Mouse (Mus musculus): ENCODE results near the gene Nt5e. TPM values are rescaled to one million over a fixed set of nuclear protein-coding genes. Genes with fewer than 3 reads are reported as not detected.

Nt5e gene
- polyA plus RNA-seq, 1 experiment from 2014 or later = 3.9 TPM

GRCm38 (mm10) chr9:88416752-88417151, 89.8 kb downstream of the Nt5e start:
- peaks cover 3% of the 10 kb centered on the region for H3K36me3 ChIP-seq (ENCODE audit: insufficient read depth, low read length)
- no peak overlapping the region for H3K9ac ChIP-seq (replicated peaks; ENCODE audit: low read length)
- 67% methylated on average over 1 of the region's 1 CpGs for WGBS
- H3K9me3 ChIP-seq (ENCODE audit: low read length) = no peaks in the 10 kb centered on the region
- H3K4me3 ChIP-seq (ENCODE audit: low read length) = no peak overlapping the region
- H3K4me2 ChIP-seq (replicated peaks; ENCODE audit: low read depth, low read length) = no peak overlapping the region
- ATAC-seq (ENCODE audit: low FRiP score, low TSS enrichment) = no peak
- no peaks in the 10 kb centered on the region for H3K27me3 ChIP-seq (ENCODE audit: insufficient read depth, low read length)
- no peaks in the 10 kb centered on the region for H3K4me1 ChIP-seq (ENCODE audit: insufficient read depth, low read length)
- H3K27ac ChIP-seq (ENCODE audit: low read length) = no peak overlapping the region

Other genes with a start within 250 kb of the Nt5e start
- 32.1 and 32.9 TPM in 2 replicates for gene Snx14, start 111.8 kb downstream of the Nt5e start, polyA plus RNA-seq (2015; fragmentation: Nextera tagmentation; extraction: Ambion mirVana)
- gene Gm20537, start 129.4 kb downstream of the Nt5e start, polyA plus RNA-seq (2015; fragmentation: Nextera tagmentation; extraction: Ambion mirVana) = 0.31 and 1.3 TPM in 2 replicates
- gene Syncrip, start 155.4 kb downstream of the Nt5e start, polyA plus RNA-seq (2015; fragmentation: Nextera tagmentation; extraction: Ambion mirVana) = 91.9 and 99.8 TPM in 2 replicates
- 11.8 and 13.9 TPM in 2 replicates for gene Zfp949, start 220.8 kb downstream of the Nt5e start, polyA plus RNA-seq (2015; fragmentation: Nextera tagmentation; extraction: Ambion mirVana)

Data from kidney, embryonic 16.5 days (tissue).